ENCODE assay signal across 13 mouse cellular contexts in genomic region chr8:125718914-125719313, GRCm38 (mm10). TPM values are rescaled to one million over a fixed set of nuclear protein-coding genes. Genes with fewer than 3 reads are reported as not detected.
DNase-seq lines count a peak whose midpoint lies in the region; ATAC-seq and TF ChIP-seq lines count a peak whose summit lies in the region.
"Had no signal": no experiment of that assay in that cellular context is flagged by ENCODE, and none has a peak within 500 bp of the region (broad histone marks: within the 10 kb centered on the region; RNA-seq: fewer than 3 reads in every experiment).

No protein-coding gene starts in this region.

- 65% methylated on average over 4 of the region's 4 CpGs for WGBS in liver, adult 2 months
- WGBS in liver, embryonic 12.5 days (ENCODE audit: insufficient replicate concordance) = 55% methylated on average over 4 of the region's 4 CpGs

- TF ChIP-seq POLR2A in liver, adult 2 months (IDR thresholded peaks at IDR 0.05; ENCODE audit: extremely low read depth, insufficient read depth, low read length) = no peak
- TF ChIP-seq POLR2A in cortical plate, adult 2 months (IDR thresholded peaks at IDR 0.05; ENCODE audit: extremely low read depth, insufficient read depth, low read length) = no peak

- H3K9ac ChIP-seq in liver, adult 2 months (ENCODE audit: low read depth, low read length) = no peak overlapping the region
- H3K9ac ChIP-seq in liver, embryonic 12.5 days = no peak overlapping the region
- H3K9ac ChIP-seq: limb, embryonic 13.5 days had no signal

- no peaks in the 10 kb centered on the region for H3K36me3 ChIP-seq in liver, adult 2 months (ENCODE audit: control insufficient read depth, insufficient read depth, low read length)
- no peaks in the 10 kb centered on the region for H3K36me3 ChIP-seq in liver, embryonic 12.5 days
- H3K36me3 ChIP-seq: limb, embryonic 13.5 days had no signal

- peak; percentile 50 for TF ChIP-seq CTCF in liver, adult 2 months (IDR thresholded peaks at IDR 0.05; ENCODE audit: low read depth, low read length)
- peak; percentile 54 for TF ChIP-seq CTCF in cortical plate, adult 2 months (IDR thresholded peaks at IDR 0.05; ENCODE audit: extremely low read depth, insufficient read depth, low read length)

- H3K79me2 ChIP-seq in liver, adult 2 months (ENCODE audit: control insufficient read depth, insufficient read depth, low read length) = no peaks in the 10 kb centered on the region

- H3K9me3 ChIP-seq in liver, embryonic 12.5 days (replicated peaks) = no peaks in the 10 kb centered on the region
- H3K9me3 ChIP-seq: limb, embryonic 13.5 days; megakaryocyte, embryonic 14.5 days had no signal

- no peaks in the 10 kb centered on the region for H3K4me1 ChIP-seq in liver, adult 2 months (ENCODE audit: control insufficient read depth, insufficient read depth, low read length)
- no peaks in the 10 kb centered on the region; the same call in 1 of the 2 replicates for H3K4me1 ChIP-seq in liver, embryonic 12.5 days
- H3K4me1 ChIP-seq in cortical plate, adult 2 months (ENCODE audit: control insufficient read depth, insufficient read depth, low read length) = no peaks in the 10 kb centered on the region
- H3K4me1 ChIP-seq: megakaryocyte, embryonic 14.5 days had no signal

- no peak overlapping the region for H3K4me3 ChIP-seq in liver, adult 2 months (ENCODE audit: insufficient read depth, low read depth, low read length)
- no peak overlapping the region for H3K4me3 ChIP-seq in liver, embryonic 12.5 days
- no peak overlapping the region for H3K4me3 ChIP-seq in cortical plate, adult 2 months (ENCODE audit: insufficient read depth, low read length)
- H3K4me3 ChIP-seq: limb, embryonic 13.5 days; megakaryocyte, embryonic 14.5 days had no signal

- DNase-seq in liver, adult 2 months (ENCODE audit: extremely low read depth, low read depth, low spot score) = no peak
- DNase-seq in CD4-positive helper T cell, adult 2 months (ENCODE audit: low read depth, low spot score) = peak; percentile 37
- peak; percentile 84 for DNase-seq in ES-CJ7 (ENCODE audit: low read depth, low spot score)
- no peak for DNase-seq in right cerebral cortex, adult 2 months (ENCODE audit: low spot score in 2 of 2)
- DNase-seq in spleen, adult 12 weeks (ENCODE audit: low spot score) = no peak
- no peak for DNase-seq in ovary, adult 18-20 months (ENCODE audit: low spot score)
- DNase-seq: gastrocnemius, postnatal 14 days; kidney, adult 9 months; right cerebral cortex, adult 18-20 months had no signal

- no peak overlapping the region for H3K27ac ChIP-seq in liver, adult 2 months (replicated peaks; ENCODE audit: insufficient read depth, low read depth, low read length)
- H3K27ac ChIP-seq in liver, embryonic 12.5 days = no peak overlapping the region
- no peak overlapping the region for H3K27ac ChIP-seq in cortical plate, adult 2 months (ENCODE audit: insufficient read depth, low read length)
- H3K27ac ChIP-seq: limb, embryonic 13.5 days had no signal

- no peak overlapping the region for H3K4me2 ChIP-seq in liver, embryonic 12.5 days
- H3K4me2 ChIP-seq: limb, embryonic 13.5 days had no signal

- no peak for ATAC-seq in liver, embryonic 12.5 days

- no peaks in the 10 kb centered on the region for H3K27me3 ChIP-seq in liver, adult 2 months (ENCODE audit: control insufficient read depth, insufficient read depth, low read length)
- H3K27me3 ChIP-seq in liver, embryonic 12.5 days (replicated peaks) = peaks cover 14% of the 10 kb centered on the region
- H3K27me3 ChIP-seq: limb, embryonic 13.5 days had no signal

RNA-seq across cellular contexts. Expression of gene Ntpcr, which starts 10.8 kb away (rescaled TPM):
- 10.9 and 12.3 TPM in 2 replicates for total RNA-seq in liver, adult 2 months (2014; rRNA removed)
- polyA plus RNA-seq in liver, adult 2 months (2012; rRNA removed) = 11.4 and 13.7 TPM in 2 replicates
- polyA plus RNA-seq in liver, embryonic 12.5 days (2016; fragmentation: Nextera tagmentation; extraction: Ambion mirVana) = 22.2 and 22.5 TPM in 2 replicates
- 58.5 and 59.7 TPM in 2 replicates for polyA plus RNA-seq in cortical plate, adult 2 months (2012; rRNA removed)

RNA-seq across cellular contexts. Expression of gene Map10, which starts 49.3 kb away (rescaled TPM):
- 0.40 and 0.55 TPM in 2 replicates for total RNA-seq in liver, adult 2 months (2014; rRNA removed)
- polyA plus RNA-seq in liver, adult 2 months (2012; rRNA removed) = 0.09 and 0.14 TPM in 2 replicates
- polyA plus RNA-seq in liver, embryonic 12.5 days (2016; fragmentation: Nextera tagmentation; extraction: Ambion mirVana) = 1.3 TPM in 2 replicates
- polyA plus RNA-seq in cortical plate, adult 2 months (2012; rRNA removed) = 2.1 and 2.5 TPM in 2 replicates

Comparison
In these comparisons a context has a peak if more than half of its experiments do, and no peak if none do; other contexts are left out.
1. DNase-seq: peak in CD4-positive helper T cell, adult 2 months (single experiment) and ES-CJ7 (single experiment); none in liver, adult 2 months (single experiment), right cerebral cortex, adult 2 months (0 of 2), spleen, adult 12 weeks (single experiment) and ovary, adult 18-20 months (single experiment).